Mouse (Mus musculus) embryonic stem cell, embryonic (primary cell): ENCODE data around the gene Trpc4ap.
"Not testable (repeated sequence)": the region's sequence is repeated elsewhere in the genome, so short reads cannot be mapped to it uniquely, and the experiment has no call there.

ENCODE experiments used
- CTCF ChIA-PET, 4 experiments: fragments of 300-600 bp in 2 of 4; fragments of 350-600 bp in 2 of 4; sonication (Branson Sonifier 250); formaldehyde crosslinking; loops; one replicate each; lab custom pipeline; 2022; ENCODE audit warnings: inconsistent platforms in 2 of 4; lab: Charles Lee
- POLR2A ChIA-PET, 4 experiments: fragments of 300-600 bp in 2 of 4; fragments of 350-600 bp in 2 of 4; sonication (Branson Sonifier 250); formaldehyde crosslinking; loops; one replicate each; lab custom pipeline; 2022; ENCODE audit warnings: antibody characterized with exemption in 4 of 4, inconsistent platforms in 1 of 4; lab: Charles Lee

The Trpc4ap gene

DNA sequence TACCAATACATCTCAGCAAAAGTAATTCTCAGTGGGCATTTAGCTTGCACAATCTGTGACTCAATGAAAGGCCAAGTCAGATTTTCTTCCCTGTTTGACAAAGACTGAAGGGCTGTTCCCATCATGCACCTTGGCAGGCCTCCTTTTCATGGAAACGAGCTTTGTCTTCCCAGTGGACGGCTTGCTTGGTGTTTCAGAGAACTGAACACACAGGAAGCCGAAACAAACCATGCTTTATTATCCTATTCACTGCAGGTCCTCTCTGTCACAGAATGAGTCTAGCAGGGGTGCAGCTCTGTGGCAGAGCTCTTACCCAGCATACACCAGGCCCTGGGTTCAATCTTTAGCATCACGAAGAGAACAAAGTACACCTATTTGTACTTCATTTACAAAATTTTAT is 11.4 kb upstream of the Trpc4ap start:
- CTCF ChIA-PET: interaction anchor here in 3 of 4 experiments (1.3 to 4.6 kb wide), 5 partner anchors 12 to 52 kb away, joined by 4 to 18 read pairs (median 6); partner anchors contain the start of gene Trpc4ap (in 2 of the 3)
- POLR2A ChIA-PET: interaction anchor here in 2 of 4 experiments (1.4 to 2.3 kb wide), 4 partner anchors 12 to 321 kb away, joined by 3 to 14 read pairs (median 6); partner anchors contain the start of gene Trpc4ap (in 2 of the 2)

GRCm38 (mm10) chr2:155701399-155701919 is 9.3 kb upstream of the Trpc4ap start:
- CTCF ChIA-PET: interaction anchor here in 3 of 4 experiments (0.8 to 4.6 kb wide), 3 partner anchors 10 to 151 kb away, joined by 8 to 18 read pairs (median 17); partner anchors contain the start of gene Trpc4ap (in 2 of the 3)
- POLR2A ChIA-PET: interaction anchor here in 3 of 4 experiments (1.0 to 2.1 kb wide), 4 partner anchors 9 to 27 kb away, joined by 3 to 8 read pairs (median 3); partner anchors contain the start of gene Trpc4ap (in 3 of the 3)

DNA sequence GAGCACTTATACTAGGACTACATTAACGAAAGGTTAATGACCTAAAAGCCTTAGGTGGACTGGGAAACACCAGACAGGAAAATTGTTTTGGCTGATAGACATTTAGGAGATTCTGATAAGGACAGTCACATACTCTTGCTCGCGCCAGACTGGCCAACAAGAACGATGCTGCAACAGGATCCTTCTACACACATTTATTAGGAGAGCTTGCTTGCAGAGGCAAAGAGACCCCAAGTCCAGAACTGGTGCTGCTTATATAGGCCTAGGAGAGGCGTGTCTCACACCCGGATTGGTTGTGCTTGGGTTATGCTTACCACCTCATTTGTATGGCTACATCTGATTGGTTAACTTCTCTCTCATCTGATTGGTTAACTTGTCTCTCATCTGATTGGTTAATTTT is 6.3 kb upstream of the Trpc4ap start:
- POLR2A ChIA-PET: interaction anchor here in 1 of 4 experiments (0.6 kb wide), 1 partner anchor 373 kb away, joined by 4 read pairs; no protein-coding TSS in a partner anchor
- CTCF ChIA-PET: not testable (repeated sequence)

DNA sequence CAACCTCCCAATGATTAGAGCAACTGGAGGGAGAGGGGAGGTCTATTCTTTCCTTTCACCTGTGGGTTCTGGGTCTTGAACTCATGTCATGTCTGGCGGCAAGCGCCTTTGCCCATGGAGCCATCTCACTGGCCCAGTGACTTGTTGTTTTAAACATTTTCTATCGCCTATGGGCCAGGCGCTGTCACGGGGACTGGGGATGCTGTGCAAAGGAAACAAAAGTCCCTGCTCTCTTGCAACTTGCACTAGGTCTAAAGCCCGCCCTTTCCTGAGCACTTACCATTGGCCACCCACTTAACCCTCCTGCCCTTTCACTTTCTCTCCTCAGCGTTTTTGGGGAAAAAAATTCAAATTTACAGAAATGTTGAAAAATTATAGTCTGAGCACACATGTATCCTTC is 4.7 kb upstream of the Trpc4ap start:
- ChIA-PET POLR2A (interaction anchor here in 2 of 4 experiments (1.2 to 1.6 kb wide), 4 partner anchors 8 to 67 kb away, joined by 3 to 6 read pairs (median 3); no protein-coding TSS in a partner anchor), CTCF (interaction anchor here (0.5 to 2.2 kb wide), 39 partner anchors 9 to 415 kb away, joined by 3 to 43 read pairs (median 4); partner anchors contain the start of genes BC029722 (in 1 of the 4), Cpne1 (in 1 of the 4) and Rbm12 (in 1 of the 4))

GRCm38 (mm10) chr2:155696091-155696558 is 3.9 kb upstream of the Trpc4ap start:
- ChIA-PET CTCF (interaction anchor here (0.5 to 2.2 kb wide), 112 partner anchors 9 to 823 kb away, joined by 3 to 43 read pairs (median 4); partner anchors contain the start of genes Edem2 (in 2 of the 4), 6430550D23Rik (in 1 of the 4), Acss2 (in 1 of the 4) and BC029722 (in 1 of the 4)), POLR2A (interaction anchor here in 3 of 4 experiments (0.7 to 1.9 kb wide), 20 partner anchors 8 to 178 kb away, joined by 3 to 10 read pairs (median 3); partner anchors contain the start of genes Edem2 (in 2 of the 3), Acss2 (in 1 of the 3) and Ggt7 (in 1 of the 3))

DNA sequence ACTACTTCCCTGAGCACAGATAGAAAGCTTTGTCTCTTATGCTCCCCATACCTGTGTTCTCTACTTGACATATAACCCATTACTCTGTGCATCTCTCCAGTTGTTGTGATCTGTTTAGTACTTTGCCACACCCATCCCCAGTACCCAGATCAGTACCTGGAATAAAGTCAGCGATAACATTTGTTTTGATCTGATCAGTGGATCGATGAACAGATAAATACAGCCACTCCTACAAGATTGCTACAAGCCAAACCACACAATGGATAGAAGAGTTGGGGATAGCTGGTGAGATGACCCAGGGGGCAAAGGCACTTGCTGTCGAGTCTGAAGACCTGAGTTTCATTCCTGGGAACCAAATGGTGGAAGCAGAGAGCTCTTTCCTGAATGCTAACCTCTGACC is 3.1 kb upstream of the Trpc4ap start:
- ChIA-PET POLR2A (interaction anchor here in 3 of 4 experiments (0.7 to 1.9 kb wide), 13 partner anchors 10 to 130 kb away, joined by 3 to 10 read pairs (median 3); partner anchors contain the start of gene Edem2 (in 2 of the 3)), CTCF (interaction anchor here (0.6 to 2.2 kb wide), 50 partner anchors 9 to 1173 kb away, joined by 3 to 43 read pairs (median 5); partner anchors contain the start of genes Acss2 (in 1 of the 4), Ggt7 (in 1 of the 4) and Mmp24 (in 1 of the 4))

DNA sequence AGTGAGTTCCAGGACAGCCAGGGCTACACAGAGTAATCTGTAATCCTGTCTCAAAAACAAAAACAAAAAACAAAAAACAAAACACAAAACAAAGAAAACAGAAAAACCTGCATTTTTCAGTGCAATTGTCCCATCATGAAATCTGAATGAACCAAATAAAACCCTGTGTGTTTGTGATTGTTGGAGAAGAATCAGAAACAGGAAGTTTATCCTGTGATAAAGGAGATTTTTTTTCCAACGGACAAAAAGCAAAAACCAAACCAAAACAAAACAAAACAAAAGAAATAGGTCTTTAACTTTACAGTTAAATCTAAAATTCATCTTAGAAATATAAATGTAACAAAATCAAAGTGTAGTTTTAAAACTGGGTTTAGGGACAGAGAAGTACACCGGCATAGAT is 2.4 kb upstream of the Trpc4ap start:
- POLR2A ChIA-PET: interaction anchor here in 1 of 4 experiments (1.9 kb wide), 1 partner anchor 34 kb away, joined by 10 read pairs; the partner anchor contains the start of gene Edem2
- CTCF ChIA-PET: interaction anchor here in 3 of 4 experiments (1.8 to 2.2 kb wide), 5 partner anchors 20 to 65 kb away, joined by 4 to 43 read pairs (median 20); no protein-coding TSS in a partner anchor

GRCm38 (mm10) chr2:155693136-155693535 is 952 bp upstream of the Trpc4ap start:
- POLR2A ChIA-PET: interaction anchor here in 2 of 4 experiments (2.0 to 2.5 kb wide), 3 partner anchors 8 to 63 kb away, joined by 8 to 18 read pairs (median 8); no protein-coding TSS in a partner anchor
- CTCF ChIA-PET: interaction anchor here in 3 of 4 experiments (0.8 to 2.3 kb wide), 4 partner anchors 20 to 175 kb away, joined by 3 to 11 read pairs (median 6); partner anchors contain the start of genes Acss2 (in 2 of the 3) and Ggt7 (in 2 of the 3)

DNA sequence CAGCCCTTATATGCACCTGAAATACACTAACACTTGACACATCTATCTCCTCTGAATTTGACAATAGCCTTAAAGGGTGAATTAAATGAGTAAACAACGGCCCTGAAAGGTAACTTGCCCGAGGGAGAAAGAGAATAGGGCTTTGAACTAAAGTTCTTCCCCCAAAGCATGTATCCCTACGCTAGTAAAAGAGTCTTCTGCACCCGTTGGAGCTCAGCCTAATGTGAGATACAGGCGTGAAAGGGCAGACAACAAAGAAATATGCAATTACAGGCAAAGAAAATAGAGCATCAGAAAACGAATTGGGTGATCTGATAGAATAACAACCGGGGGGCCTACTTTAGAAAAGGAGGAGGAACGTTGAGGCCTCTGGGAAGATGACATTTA is 855 bp downstream of the Trpc4ap start:
- ChIA-PET POLR2A (interaction anchor here (0.6 to 2.5 kb wide), 43 partner anchors 9 to 1281 kb away, joined by 3 to 18 read pairs (median 4); partner anchors contain the start of genes Acss2 (in 2 of the 4), BC029722 (in 1 of the 4), Cep250 (in 1 of the 4) and Cpne1 (in 1 of the 4)), CTCF (interaction anchor here (0.7 to 2.4 kb wide), 37 partner anchors 8 to 621 kb away, joined by 3 to 23 read pairs (median 6); partner anchors contain the start of genes Acss2 (in 2 of the 4), Ggt7 (in 2 of the 4), Cep250 (in 1 of the 4) and Cnbd2 (in 1 of the 4))

- CTCF ChIA-PET: interaction anchor here in 1 of 4 experiments (1.5 kb wide), 1 partner anchor 16 kb away, joined by 3 read pairs; no protein-coding TSS in a partner anchor
Observed at GRCm38 (mm10) chr2:155689211-155689610, 3.0 kb downstream of the Trpc4ap start.

GRCm38 (mm10) chr2:155687746-155688145 is 4.4 kb downstream of the Trpc4ap start:
- CTCF ChIA-PET: no interaction called here
- POLR2A ChIA-PET: interaction anchor here in 2 of 4 experiments (1.2 to 2.0 kb wide), 2 partner anchors 8 kb away, joined by 3 to 4 read pairs; no protein-coding TSS in a partner anchor

More at GRCm38 (mm10) chr2:155689211-155689610, 3.0 kb downstream of the Trpc4ap start:
- POLR2A ChIA-PET: interaction anchor here in 3 of 4 experiments (0.7 to 2.1 kb wide), 3 partner anchors 9 to 19 kb away, joined by 3 to 8 read pairs (median 3); no protein-coding TSS in a partner anchor

DNA sequence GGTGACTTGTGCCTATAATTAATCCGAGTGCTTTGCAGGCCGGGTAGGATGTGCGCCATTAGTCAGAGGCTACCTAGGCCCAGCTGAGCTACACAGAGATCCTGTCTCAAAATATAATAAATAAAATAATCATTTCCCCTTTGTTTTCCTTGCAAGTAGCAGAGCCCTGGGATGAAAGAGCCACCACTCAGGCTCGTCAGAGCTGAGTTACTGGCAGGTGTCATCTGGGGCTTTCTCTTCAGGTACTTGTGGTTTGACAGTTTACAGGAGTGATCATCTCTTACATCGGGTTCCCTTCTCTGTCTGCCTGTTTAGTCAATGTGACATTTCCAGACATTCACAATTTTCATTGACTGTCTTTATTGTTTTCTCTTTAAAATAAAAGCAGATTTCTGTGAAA is 5.6 kb downstream of the Trpc4ap start:
- POLR2A ChIA-PET: interaction anchor here in 3 of 4 experiments (0.8 to 2.0 kb wide), 5 partner anchors 9 to 56 kb away, joined by 3 to 5 read pairs (median 4); no protein-coding TSS in a partner anchor
- CTCF ChIA-PET: interaction anchor here in 2 of 4 experiments (0.7 to 0.8 kb wide), 3 partner anchors 9 to 10 kb away, joined by 3 to 5 read pairs (median 3); no protein-coding TSS in a partner anchor

- ChIA-PET POLR2A (interaction anchor here in 2 of 4 experiments (0.9 to 1.5 kb wide), 2 partner anchors 8 to 54 kb away, joined by 3 read pairs; partner anchors contain the start of gene Trpc4ap (in 1 of the 2)), CTCF (interaction anchor here in 2 of 4 experiments (0.6 to 2.4 kb wide), 3 partner anchors 8 to 165 kb away, joined by 3 to 10 read pairs (median 6); partner anchors contain the start of gene Trpc4ap (in 1 of the 2))
Observed at GRCm38 (mm10) chr2:155683821-155684220, 8.4 kb downstream of the Trpc4ap start.

DNA sequence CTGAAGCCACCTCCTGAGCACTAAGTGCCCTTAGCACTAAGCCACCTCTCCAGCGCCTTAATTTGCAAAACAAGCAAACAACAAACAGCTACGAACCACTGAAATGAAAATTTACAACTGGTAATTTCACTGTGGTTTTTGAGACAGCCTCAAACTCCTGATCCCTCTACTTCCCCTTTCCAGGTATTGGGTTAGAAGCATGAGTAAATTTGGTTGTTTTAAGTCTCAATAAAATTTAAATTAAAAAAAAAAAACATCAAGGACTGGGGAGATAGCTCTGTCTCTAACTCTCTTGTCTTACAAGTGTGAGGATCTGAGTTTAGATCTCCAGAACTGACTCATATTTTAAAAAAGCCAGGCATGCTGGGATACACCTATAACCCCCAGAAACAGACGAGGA is 9.0 kb downstream of the Trpc4ap start:
- POLR2A ChIA-PET: interaction anchor here in 2 of 4 experiments (0.8 to 1.5 kb wide), 7 partner anchors 8 to 55 kb away, joined by 3 to 5 read pairs (median 3); partner anchors contain the start of gene Trpc4ap (in 2 of the 2)

GRCm38 (mm10) chr2:155681874-155682273 is 10.3 kb downstream of the Trpc4ap start:
- POLR2A ChIA-PET: no interaction called here
- CTCF ChIA-PET: interaction anchor here in 1 of 4 experiments (2.4 kb wide), 1 partner anchor 10 kb away, joined by 10 read pairs; the partner anchor contains the start of gene Trpc4ap

More for the DNA sequence above, 9.0 kb downstream of the Trpc4ap start:
- CTCF ChIA-PET: interaction anchor here in 2 of 4 experiments (0.7 to 2.4 kb wide), 6 partner anchors 9 to 20 kb away, joined by 3 to 10 read pairs (median 3); partner anchors contain the start of gene Trpc4ap (in 1 of the 2)

- CTCF ChIA-PET: interaction anchor here in 1 of 4 experiments (1.7 kb wide), 1 partner anchor 11 kb away, joined by 5 read pairs; the partner anchor contains the start of gene Trpc4ap
- POLR2A ChIA-PET: interaction anchor here in 2 of 4 experiments (1.9 to 2.5 kb wide), 2 partner anchors 9 to 11 kb away, joined by 8 to 9 read pairs; partner anchors contain the start of gene Trpc4ap (in 1 of the 2)
Observed at GRCm38 (mm10) chr2:155681194-155681593, 11.0 kb downstream of the Trpc4ap start.
